Mouse (Mus musculus) spleen, embryonic (tissue): ENCODE measurements around the gene Cenpa.

Experiments used
- CTCF ChIA-PET: fragments of 350-600 bp; sonication (Branson Sonifier 250); formaldehyde crosslinking; loops from one replicate; lab custom pipeline; 2022; lab: Charles Lee

Cenpa gene

DNA sequence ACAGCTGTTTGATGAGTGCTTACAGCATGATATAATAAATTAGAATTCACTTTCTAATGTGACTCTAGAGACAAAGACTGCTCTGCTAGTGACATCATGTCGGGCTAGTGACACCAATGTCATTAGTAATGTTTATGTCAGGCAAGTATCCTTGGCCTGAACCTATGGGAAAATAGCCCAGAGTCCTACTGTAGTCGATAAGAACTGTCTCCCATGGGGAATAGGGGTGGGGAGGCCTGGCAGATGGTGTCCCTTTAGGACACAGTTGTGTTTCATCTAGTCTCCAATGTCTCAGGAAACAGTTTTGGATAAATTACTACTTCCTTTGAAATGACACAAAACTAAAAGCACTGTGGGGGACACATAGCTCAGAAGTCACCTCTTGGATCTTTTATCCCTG, 20.5 kb upstream of the Cenpa start:
- CTCF ChIA-PET: no interaction called here

DNA sequence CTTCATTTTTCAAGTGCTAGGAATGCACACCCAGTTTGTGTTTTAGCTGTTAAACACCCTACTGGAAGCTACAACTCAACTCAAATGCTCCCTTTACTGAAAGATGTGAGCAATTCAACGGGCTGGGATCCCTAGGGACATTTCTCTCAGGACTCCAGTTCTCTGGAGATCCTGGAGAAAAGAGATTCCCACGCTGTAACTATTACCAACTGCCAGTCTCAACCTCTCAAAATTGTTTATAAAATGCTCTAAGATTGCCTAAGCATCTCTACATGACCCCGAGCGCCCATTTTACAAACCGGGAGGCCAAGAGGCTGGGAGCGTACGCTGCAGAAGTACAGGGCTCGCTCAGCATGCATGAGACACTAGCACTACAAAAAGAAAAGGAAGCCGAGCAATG, 19.2 kb upstream of the Cenpa start:
- CTCF ChIA-PET: no interaction called here

DNA sequence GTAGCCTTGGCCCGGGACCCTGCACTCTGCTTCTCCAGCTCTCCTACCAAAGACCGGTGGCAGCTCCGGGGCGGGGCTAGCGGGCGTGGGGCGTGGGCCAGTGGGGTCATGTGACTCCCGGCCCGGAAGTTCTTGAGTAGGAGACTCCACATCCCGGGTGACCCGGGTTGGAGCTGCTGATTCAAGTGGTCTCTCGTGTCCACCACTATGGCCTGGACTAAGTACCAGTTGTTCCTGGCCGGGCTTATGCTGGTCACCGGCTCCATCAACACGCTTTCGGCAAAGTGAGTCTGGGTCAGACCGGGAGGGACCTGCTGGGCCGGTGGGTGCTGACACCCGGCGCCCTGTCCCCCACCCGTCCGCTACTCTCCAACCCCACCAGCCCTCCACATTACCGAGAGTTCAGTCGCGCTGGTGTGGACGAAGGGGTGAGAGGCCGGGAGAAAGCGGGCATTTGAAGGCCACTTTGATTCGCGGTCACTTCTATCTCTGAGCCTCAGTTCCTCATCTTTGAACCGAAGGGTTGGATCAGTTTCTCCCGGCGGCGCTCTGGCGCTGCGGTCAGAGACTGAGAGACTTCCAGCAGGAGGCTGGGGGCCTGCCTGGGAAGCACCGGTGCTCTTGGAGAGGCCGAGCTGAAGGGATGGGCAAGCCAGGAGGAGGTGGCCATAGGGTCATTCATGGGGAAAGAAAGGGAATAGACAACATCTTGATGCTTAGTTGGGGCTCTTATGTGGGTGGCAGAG, 18.6 kb upstream of the Cenpa start, which contains the start of gene Slc35f6:
TSS of gene Slc35f6 (plus strand) at position 119 of the 746 bp plus-strand sequence.
- CTCF ChIA-PET: no interaction called here

DNA sequence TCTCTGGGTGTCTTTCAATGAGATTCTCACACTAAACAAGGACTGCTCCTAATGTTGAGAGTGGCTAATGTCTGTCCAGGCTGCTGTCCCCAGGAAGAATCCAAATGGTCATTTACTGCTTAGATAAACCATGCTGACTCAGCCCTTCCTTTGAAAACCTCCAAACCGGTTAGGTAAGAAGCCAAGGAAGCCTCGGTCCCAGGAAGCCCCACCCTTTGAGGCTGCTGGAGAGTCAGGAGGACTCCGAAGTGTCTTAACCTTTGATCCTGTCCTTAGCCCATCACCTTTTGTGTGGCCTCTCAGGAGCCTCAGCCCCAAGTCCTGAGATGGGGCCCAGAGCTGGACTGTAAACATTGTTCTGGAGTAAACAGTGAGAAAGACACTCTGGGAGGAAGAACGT, 17.0 kb upstream of the Cenpa start:
- CTCF ChIA-PET: no interaction called here

DNA sequence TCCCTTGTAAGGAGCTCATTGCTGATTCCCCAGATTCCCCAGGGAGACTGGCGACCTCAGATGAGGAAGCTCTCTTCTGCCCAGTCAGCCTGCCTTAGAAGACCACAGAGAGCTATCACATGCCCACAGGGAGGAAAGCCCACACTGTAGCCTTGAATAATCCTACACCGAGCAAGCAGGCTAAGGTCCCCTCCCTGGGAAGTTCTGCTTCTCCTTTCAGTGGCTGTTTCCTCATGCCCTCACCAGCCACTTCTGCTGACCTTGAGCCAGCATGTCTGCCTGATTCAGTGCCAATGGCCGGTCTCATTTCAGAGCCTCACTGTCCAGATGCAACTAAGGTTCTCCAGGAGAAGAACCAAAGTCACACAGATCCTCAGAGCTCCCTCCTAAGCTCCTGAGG, 15.8 kb upstream of the Cenpa start:
- CTCF ChIA-PET: interaction anchor here (0.7 kb wide), 1 partner anchor 39 kb away, joined by 4 read pairs; no protein-coding TSS in a partner anchor

DNA sequence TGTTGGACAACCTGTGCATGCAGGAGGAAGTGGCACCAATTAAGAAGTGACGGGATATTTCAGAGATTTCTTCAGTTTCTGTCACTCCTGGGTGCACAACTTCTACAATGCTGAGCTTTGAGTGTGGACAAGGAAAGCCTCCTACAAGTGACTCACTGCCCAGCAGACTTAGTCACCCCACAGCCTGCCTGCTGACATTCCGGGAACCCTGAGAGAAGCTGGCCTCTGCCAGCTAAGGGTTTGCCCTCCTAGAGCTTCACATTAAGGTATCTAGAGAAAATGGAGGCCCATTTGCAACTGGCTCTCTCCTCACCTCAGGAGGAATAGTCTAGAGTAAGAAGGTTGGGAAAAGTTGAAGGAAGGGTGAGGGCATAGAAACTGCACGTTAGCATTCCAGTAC, 15.0 kb upstream of the Cenpa start:
- CTCF ChIA-PET: no interaction called here

DNA sequence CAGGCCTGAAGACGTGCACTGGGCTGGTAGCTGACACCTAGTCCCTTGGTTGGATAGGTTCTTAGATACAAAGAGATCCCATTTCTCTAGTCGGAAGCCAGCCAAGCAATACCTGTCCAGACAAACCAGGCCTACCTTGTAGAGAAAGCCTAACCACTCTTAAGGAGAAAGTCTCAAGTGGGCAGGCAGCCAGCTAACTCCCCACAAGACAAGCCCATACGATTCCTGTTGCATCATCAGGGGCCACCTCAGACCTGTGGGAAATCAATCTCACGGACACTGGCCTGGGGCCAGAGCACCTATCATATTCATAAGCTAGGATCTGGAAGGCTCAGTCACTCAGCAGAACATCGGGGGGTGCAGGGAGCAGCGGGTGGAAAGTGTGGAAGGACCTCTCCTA, 13.3 kb upstream of the Cenpa start:
- CTCF ChIA-PET: no interaction called here

DNA sequence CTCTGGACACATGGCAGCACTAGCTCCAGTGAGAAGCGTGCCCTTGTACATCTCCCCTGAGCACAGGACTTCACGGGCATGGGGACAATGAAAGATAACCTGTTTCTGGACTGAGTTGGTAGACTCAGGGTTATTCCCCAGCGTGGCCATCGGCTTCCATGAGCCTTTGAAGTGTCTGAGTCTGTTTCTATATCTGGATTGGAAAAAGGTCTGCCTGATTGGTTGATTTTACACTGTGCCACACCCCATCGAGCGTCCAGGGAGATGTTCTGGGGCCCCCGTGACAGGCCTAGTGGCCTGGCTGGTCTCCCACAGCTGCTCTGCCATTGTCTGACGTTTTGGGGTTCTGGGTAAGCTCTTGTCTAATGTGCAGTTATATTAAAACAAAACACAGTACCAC, 11.5 kb upstream of the Cenpa start:
- CTCF ChIA-PET: interaction anchor here (0.6 kb wide), 1 partner anchor 151 kb away, joined by 10 read pairs; no protein-coding TSS in a partner anchor

DNA sequence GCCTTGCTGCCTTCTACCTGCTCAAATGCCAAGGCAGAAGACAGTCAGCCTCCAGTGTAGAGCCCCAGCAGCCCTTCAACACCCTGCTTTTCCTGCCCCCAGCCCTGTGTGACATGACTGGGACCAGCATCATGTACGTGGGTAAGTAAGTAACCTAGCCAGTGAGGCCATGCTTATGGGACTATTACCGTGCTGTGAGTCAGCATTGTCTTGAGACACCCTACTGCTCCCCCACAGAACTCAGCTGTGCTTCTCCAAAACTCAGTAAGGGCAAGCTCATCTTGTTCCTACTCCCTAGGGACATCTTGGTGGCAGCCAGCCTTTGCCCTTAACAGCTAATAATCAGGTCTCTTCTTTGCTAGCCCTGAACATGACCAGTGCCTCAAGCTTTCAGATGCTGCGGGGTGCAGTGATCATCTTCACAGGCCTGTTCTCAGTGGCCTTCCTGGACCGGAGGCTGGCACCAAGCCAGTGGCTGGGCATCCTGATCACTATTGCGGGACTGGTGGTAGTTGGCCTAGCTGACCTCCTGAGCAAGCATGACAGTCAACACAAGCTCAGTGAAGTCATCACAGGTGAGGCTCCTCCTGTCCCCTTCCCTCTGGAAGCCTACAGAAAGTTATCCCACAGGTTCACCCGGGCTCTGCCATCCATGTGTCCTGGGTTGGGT, 10.9 kb upstream of the Cenpa start:
- CTCF ChIA-PET: interaction anchor here (0.6 kb wide), 1 partner anchor 152 kb away, joined by 10 read pairs; no protein-coding TSS in a partner anchor

DNA sequence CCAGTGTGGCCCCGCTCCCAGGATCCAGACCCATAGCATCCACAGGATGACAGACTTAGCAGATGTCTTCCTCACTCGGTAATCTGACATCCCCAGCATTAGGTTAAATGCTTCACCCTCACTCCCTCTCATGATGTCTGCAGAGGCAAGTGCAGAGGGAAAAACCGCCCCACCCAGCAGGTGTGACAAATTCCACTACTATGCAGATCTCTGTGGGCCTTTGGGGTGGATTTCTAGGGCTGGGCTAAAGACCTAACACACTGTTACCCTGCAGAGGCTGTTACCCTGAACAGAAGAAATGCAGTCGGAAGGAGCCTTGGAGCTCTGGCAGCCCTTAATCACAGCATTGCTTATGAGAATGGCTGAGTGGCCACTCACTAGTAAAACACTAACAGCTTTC, 7.5 kb upstream of the Cenpa start:
- CTCF ChIA-PET: no interaction called here

DNA sequence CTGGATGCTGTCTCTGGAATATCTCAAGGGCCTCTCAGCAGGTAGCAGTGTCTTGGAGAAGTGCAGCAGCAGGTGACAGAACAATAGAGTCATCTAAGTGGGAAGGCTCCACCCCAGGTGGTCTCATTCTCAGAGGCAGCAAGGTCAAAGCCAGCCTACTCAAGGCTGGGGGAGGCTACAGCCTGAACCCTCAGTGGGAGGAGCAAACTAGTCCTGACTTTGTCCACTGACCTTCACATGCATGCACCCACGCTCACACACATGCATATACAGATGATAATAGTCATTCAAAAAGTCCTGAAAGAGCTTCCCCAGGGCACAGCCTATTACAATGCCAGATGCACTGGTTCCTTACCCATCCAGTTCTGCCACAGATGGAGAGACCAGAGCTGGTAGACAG, 6.3 kb upstream of the Cenpa start:
- CTCF ChIA-PET: no interaction called here

DNA sequence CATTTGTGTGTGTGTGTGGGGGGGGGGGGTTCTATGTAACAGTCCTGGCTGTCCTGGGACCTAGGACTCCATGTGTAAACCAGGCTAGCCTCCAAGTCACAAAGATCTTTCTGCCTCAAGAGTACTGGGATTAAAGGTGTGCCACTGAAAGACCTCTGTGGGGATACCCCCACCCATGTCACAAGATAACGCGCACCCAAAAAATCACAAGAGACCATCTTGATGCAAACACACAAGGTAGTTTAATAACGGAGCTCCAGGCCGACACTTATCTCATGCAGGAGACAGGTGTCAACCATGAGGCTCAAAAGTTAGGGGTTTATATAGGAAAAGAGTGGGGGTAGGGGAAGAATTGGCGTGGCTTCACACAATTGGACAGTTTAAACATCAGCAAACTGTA, 5.8 kb upstream of the Cenpa start:
- CTCF ChIA-PET: no interaction called here

DNA sequence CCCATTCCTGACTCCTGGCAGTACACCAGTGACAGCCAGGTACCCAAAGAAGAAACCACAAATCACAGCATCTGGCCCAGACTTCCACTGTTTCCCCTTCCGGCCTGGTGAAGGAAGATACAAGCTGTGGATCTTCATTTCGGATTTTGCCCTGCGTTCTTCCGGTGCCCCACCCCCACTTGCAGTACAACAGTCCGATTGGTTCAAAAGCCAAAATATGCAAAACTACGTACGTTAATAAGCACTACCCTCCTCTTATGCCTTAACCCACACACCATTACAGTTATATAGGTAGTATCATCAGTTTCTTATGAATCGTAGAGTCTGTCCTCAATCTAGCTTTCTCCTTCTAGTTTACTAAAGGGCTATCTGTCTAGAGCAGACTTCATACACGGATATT, 1.2 kb upstream of the Cenpa start:
- CTCF ChIA-PET: no interaction called here

DNA sequence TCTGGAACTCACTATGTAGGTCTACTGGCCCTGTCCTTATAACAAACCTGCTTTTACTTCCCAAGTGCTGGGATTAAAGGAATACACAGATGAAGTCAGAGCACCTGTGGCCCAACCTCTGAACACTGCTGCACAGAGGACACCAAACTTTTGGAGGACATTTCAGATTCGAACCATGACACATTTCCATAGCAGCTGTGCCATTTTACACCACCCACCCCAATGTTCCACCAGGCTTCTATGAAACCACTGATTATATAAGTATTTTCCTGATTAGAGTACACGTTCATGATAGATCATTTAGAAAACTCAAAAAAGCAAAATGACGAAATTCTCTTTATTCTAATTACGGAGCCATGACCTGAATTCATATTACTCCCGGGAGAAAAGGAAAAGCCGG, 609 bp upstream of the Cenpa start:
- CTCF ChIA-PET: no interaction called here

DNA sequence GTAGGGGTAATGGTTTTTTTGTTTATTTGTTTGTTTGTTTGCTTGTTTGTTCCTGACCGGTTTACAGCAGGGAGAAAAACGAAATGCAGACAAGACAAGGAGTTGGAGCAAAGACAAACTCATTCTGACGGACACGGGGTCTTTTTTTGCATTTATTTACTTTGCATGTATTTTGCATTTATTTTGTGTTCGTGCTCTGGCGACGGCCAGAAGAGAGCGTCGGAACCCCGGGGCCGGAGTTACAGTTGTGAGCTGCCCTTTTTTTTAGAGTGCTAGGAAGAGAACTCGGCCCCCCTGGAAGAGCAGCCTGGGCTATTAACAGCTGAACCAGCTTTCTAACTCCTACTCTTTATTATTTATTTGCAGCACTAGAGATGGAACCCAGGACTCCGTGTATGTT, 638 bp downstream of the Cenpa start:
- CTCF ChIA-PET: interaction anchor here (0.7 kb wide), 1 partner anchor 11 kb away, joined by 5 read pairs; no protein-coding TSS in a partner anchor

DNA sequence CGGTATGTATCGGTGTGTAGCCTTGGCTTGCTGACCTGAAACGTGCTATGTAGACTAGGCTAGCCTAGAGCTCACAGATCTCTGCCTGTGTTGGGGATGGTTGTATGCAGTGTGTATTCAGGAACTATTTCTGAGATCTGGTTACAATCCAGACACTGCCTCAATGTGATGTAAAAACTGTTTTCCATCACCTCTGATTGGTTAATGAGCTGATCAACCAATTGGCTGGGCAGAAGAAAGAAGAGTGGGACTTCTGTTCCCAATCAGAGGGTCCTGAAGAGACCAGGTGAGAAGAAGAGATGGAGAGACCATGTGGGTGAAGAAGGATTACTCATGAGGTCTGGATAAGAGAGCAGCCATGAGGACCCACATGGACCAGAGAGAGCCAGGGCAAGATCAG, 1.1 kb downstream of the Cenpa start:
- CTCF ChIA-PET: interaction anchor here (0.7 kb wide), 1 partner anchor 10 kb away, joined by 5 read pairs; no protein-coding TSS in a partner anchor

DNA sequence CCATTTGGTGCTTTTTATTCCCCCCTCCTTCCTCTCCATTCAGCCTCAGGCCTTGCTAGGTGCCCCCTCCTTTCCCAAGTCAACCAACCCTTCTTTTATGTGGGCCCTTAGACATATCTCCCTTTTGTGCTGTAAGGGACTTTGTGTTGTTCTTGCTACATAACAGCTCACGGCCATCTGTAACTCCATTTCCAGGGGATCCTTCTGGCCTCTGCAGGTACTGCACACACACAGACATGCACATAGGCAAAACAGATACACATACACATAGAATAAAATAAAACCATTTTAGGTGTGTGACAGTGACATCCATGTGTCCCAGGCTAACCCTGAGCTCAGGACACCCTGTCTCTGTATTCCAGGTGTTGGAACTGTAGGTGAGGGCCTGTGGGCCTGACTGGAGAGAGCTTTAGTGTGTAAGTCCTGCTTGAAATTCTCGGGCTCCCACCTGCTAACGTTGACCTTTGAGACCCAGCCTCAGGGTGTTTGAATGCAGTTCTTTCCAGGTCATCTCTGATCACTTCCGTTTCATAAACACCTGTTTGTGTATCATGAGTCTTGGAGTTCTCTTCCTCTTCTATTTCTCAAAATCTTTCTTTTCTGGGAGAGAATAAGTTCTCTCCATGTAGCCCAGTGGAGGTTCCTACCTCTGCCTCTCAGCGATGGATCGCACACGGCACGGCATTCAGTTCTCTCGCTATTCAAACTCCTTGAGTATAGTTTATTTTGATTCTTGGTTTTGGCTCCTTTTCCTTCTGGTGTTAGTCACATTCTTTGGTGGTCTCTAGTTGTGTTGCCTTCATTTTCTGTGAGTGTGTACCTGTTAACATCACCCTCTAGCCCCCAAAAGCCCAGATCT, 2.3 kb downstream of the Cenpa start:
- CTCF ChIA-PET: interaction anchor here (0.5 kb wide), 1 partner anchor 10 kb away, joined by 4 read pairs; no protein-coding TSS in a partner anchor

DNA sequence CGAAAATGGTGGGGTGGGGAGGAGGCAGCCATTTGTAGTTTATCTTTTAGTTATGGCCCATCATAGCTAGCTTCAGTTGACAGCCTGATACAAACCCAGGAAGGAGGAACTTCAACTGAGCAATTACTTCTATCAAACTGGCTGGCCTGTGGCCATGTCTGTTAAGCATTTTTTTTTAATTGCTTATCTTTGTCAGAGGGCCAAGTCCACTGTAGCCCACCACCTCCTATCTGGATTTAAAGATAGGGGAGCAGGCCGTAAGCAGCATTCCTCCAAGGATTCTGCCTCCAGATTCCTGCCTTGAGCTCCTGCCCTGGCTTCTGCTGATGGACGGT, 2.9 kb downstream of the Cenpa start:
- CTCF ChIA-PET: no interaction called here

DNA sequence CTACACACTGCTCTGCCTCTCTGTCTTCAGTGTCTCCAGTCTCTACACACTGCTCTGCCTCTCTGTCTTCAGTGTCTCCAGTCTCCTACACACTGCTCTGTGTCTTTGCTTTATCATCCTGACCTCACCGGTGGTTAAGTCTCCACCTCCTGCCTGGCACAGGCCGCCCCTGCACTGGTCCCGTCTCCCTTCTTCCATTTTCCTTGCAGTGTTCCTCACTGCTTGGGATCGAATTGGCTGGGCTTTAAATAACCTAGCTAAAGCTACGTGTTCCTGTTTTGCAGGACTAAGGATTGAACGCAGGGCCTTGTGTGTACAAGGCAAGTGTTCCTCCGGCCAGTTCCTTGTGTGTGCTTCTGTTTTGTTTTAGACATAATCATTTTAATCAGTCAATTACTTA, 3.5 kb downstream of the Cenpa start:
- CTCF ChIA-PET: no interaction called here

DNA sequence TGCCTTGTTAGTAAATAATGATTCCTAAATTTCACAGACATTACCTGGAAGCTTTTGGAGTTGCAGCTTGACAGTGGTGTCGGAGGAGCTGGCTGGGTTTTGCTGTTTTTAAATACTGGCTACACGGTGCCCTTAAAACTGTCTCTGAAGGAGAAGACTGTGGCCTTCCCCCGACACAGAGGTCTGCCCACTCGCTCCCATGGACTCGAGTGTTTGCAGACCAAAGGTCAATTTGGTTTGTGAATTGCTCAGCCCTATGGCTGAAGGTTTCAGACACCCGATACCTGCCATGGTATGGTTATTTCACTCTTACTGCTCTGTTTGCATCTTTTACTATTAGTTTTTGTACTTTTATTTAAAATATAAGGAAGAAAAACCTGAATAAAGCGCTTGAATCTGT, 7.4 kb downstream of the Cenpa start:
- CTCF ChIA-PET: interaction anchor here (0.7 kb wide), 1 partner anchor 110 kb away, joined by 3 read pairs; no protein-coding TSS in a partner anchor

DNA sequence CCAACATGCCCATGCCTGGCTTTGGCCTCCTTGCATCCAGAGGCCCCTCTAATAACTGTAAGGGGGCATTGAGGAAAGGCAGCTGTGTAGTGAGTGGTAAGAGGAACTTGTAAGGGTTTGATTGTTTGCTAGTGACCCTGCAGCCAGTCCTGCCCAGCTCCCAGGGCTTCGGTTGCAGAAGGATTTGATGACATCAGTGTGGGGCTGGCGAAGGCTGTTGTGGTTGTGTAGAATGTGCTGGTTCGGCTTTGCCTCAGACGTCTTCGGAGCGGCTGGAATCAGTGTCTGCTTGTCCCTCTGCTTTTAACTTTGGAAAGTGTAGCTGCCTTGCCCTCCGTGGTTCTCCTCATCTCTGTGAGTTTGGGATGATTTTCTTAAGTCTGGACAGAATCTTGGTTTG, 10.2 kb downstream of the Cenpa start:
- CTCF ChIA-PET: no interaction called here

DNA sequence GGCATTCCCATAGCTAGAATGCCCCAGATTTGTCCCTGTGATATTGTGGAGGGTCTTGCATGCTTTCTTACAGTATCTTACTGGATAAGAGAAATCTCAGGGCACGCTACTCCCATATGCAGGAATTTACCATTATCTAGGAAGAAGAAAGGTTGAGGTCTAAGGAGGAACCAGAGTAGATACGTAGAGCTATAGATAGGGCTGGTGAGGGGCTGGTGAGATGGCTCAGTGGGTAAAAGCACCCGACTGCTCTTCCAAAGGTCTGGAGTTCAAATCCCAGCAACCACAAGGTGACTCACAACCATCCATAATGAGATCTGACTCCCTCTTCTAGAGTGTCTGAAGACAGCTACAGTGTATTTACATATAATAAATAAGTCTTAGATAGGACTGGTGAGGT, 11.5 kb downstream of the Cenpa start:
- CTCF ChIA-PET: interaction anchor here (0.6 kb wide), 2 partner anchors 9 to 10 kb away, joined by 3 to 5 read pairs; no protein-coding TSS in a partner anchor
